9 mouse cellular contexts compared by ENCODE assay signal in genomic region chr13:63524608-63525570, GRCm38 (mm10). TPM values are rescaled to one million over a fixed set of nuclear protein-coding genes. Genes with fewer than 3 reads are reported as not detected.
DNase-seq lines count a peak whose midpoint lies in the region; ATAC-seq and TF ChIP-seq lines count a peak whose summit lies in the region.
"Had no signal": no experiment of that assay in that cellular context is flagged by ENCODE, and none has a peak within 500 bp of the region (broad histone marks: within the 10 kb centered on the region; RNA-seq: fewer than 3 reads in every experiment).

No protein-coding gene starts in this region.

- WGBS in forebrain, postnatal 0 days, result 33% methylated on average over 25 of the region's 25 CpGs
- WGBS in limb, embryonic 11.5 days, result 24% methylated on average over 25 of the region's 25 CpGs
- WGBS in heart, embryonic 11.5 days (ENCODE audit: insufficient replicate concordance), result 76% methylated on average over 25 of the region's 25 CpGs

- peak; percentile 30 for DNase-seq in kidney, postnatal 14 days
- no peak for DNase-seq in kidney, postnatal 36 days
- peak; percentile 51 for DNase-seq in cerebellum, adult 8-10 months
- DNase-seq in forebrain, postnatal 0 days, result peak; percentile 74
- DNase-seq in limb, embryonic 11.5 days (ENCODE audit: low spot score), result peak; percentile 62
- DNase-seq in gastrocnemius, postnatal 14 days, result no peak
- no peak for DNase-seq in heart, postnatal 36 days
- DNase-seq: thymus, postnatal 25 days had no signal

- no peak for TF ChIP-seq CTCF in forebrain, postnatal 0 days (IDR thresholded peaks at IDR 0.05; ENCODE audit: low read depth)

- H3K4me3 ChIP-seq in forebrain, postnatal 0 days (ENCODE audit: low read depth, low read length), result no peak overlapping the region
- no peak overlapping the region for H3K4me3 ChIP-seq in limb, embryonic 11.5 days (ENCODE audit: low read depth, low read length)
- H3K4me3 ChIP-seq in heart, embryonic 11.5 days (ENCODE audit: low read depth, low read length), result no peak overlapping the region

- H3K36me3 ChIP-seq in forebrain, postnatal 0 days (ENCODE audit: insufficient read depth), result peaks cover 36% of the 10 kb centered on the region
- H3K36me3 ChIP-seq in limb, embryonic 11.5 days (ENCODE audit: control insufficient read depth, insufficient read depth, low read length), result peaks cover 14% of the 10 kb centered on the region
- H3K36me3 ChIP-seq in heart, embryonic 11.5 days (ENCODE audit: control insufficient read depth, insufficient read depth, low read length), result peaks cover 20% of the 10 kb centered on the region

- H3K27ac ChIP-seq in forebrain, postnatal 0 days (ENCODE audit: low read depth, low read length), result no peak overlapping the region
- H3K27ac ChIP-seq in limb, embryonic 11.5 days (replicated peaks; ENCODE audit: low read depth, low read length), result peak overlapping the region; percentile 86
- no peak overlapping the region for H3K27ac ChIP-seq in heart, embryonic 11.5 days (ENCODE audit: low read depth, low read length)

- ATAC-seq in forebrain, postnatal 0 days, result peak; percentile 77
- ATAC-seq in limb, embryonic 11.5 days (ENCODE audit: insufficient number of reproducible peaks, low FRiP score, low TSS enrichment, low read depth), result peak; percentile 18; the same call in 1 of the 2 replicates
- ATAC-seq in heart, embryonic 11.5 days (replicated peaks; ENCODE audit: insufficient number of reproducible peaks, low FRiP score, low TSS enrichment), result no peak

- H3K9me3 ChIP-seq in forebrain, postnatal 0 days (ENCODE audit: low read length), result no peaks in the 10 kb centered on the region
- no peaks in the 10 kb centered on the region for H3K9me3 ChIP-seq in limb, embryonic 11.5 days (ENCODE audit: control insufficient read depth, low read length)
- H3K9me3 ChIP-seq in heart, embryonic 11.5 days (replicated peaks; ENCODE audit: control insufficient read depth, low read length), result no peaks in the 10 kb centered on the region

- H3K27me3 ChIP-seq in forebrain, postnatal 0 days (ENCODE audit: insufficient read depth, low read length), result no peaks in the 10 kb centered on the region
- H3K27me3 ChIP-seq in limb, embryonic 11.5 days (ENCODE audit: control insufficient read depth, insufficient read depth, low read length), result no peaks in the 10 kb centered on the region
- no peaks in the 10 kb centered on the region for H3K27me3 ChIP-seq in heart, embryonic 11.5 days (ENCODE audit: control insufficient read depth, insufficient read depth, low read length)

- H3K9ac ChIP-seq in forebrain, postnatal 0 days, result no peak overlapping the region
- H3K9ac ChIP-seq in limb, embryonic 11.5 days (ENCODE audit: low read length), result peak overlapping the region; percentile 27; the same call in 1 of the 2 replicates
- H3K9ac ChIP-seq in heart, embryonic 11.5 days (ENCODE audit: low read depth, low read length), result no peak overlapping the region

- peaks cover 6% of the 10 kb centered on the region; the same call in 1 of the 2 replicates for H3K4me1 ChIP-seq in forebrain, postnatal 0 days (ENCODE audit: insufficient read depth)
- peaks cover 70% of the 10 kb centered on the region for H3K4me1 ChIP-seq in limb, embryonic 11.5 days (ENCODE audit: control insufficient read depth, insufficient read depth, low read length)
- H3K4me1 ChIP-seq in heart, embryonic 11.5 days (ENCODE audit: control insufficient read depth, insufficient read depth, low read length), result peaks cover 12% of the 10 kb centered on the region

- intact Hi-C loops in gastrocnemius, postnatal 14 days (cut with DNase I; ENCODE audit: low total_unique reads), result no loop called here
- intact Hi-C loops in heart, postnatal 36 days (cut with DNase I), result no loop called here

- no peak overlapping the region for H3K4me2 ChIP-seq in forebrain, postnatal 0 days (ENCODE audit: low read depth)
- no peak overlapping the region for H3K4me2 ChIP-seq in limb, embryonic 11.5 days (ENCODE audit: low read depth, severe bottlenecking)
- no peak overlapping the region for H3K4me2 ChIP-seq in heart, embryonic 11.5 days

RNA-seq across cellular contexts. Expression of gene Fancc, which starts 27.8 kb away (rescaled TPM):
- 9.3 and 12.2 TPM in 2 replicates for total RNA-seq in forebrain, postnatal 0 days (2014; rRNA removed)
- 7.4 and 8.0 TPM in 2 replicates for polyA plus RNA-seq in forebrain, postnatal 0 days (2015; fragmentation: Nextera tagmentation; extraction: Ambion mirVana)
- polyA plus RNA-seq in limb, embryonic 11.5 days (2014; fragmentation: Nextera tagmentation; extraction: Ambion mirVana), result 24.9 and 25.5 TPM in 2 replicates
- 1 to 10 TPM; 3.3 to 3.7 TPM for total RNA-seq in gastrocnemius, postnatal 14 days (2021)
- polyA plus RNA-seq in heart, embryonic 11.5 days (2014; fragmentation: Nextera tagmentation; extraction: Ambion mirVana), result 12.3 and 15.6 TPM in 2 replicates
- total RNA-seq in heart, postnatal 36 days (2021), result 1 to 10 TPM; 3.5 to 6.7 TPM

RNA-seq across cellular contexts. Expression of gene Ptch1, which starts 48.5 kb away (rescaled TPM):
- total RNA-seq in forebrain, postnatal 0 days (2014; rRNA removed), result 11.7 and 26.5 TPM in 2 replicates
- 2.7 and 4.8 TPM in 2 replicates for polyA plus RNA-seq in forebrain, postnatal 0 days (2015; fragmentation: Nextera tagmentation; extraction: Ambion mirVana)
- polyA plus RNA-seq in limb, embryonic 11.5 days (2014; fragmentation: Nextera tagmentation; extraction: Ambion mirVana), result 25.6 and 27.4 TPM in 2 replicates
- 10 to 100 TPM; 10.3 to 15.2 TPM for total RNA-seq in gastrocnemius, postnatal 14 days (2021)
- 7.4 and 11.8 TPM in 2 replicates for polyA plus RNA-seq in heart, embryonic 11.5 days (2014; fragmentation: Nextera tagmentation; extraction: Ambion mirVana)
- total RNA-seq in heart, postnatal 36 days (2021), result 10 to 100 TPM; 17.5 to 18.5 TPM

Comparison
In these comparisons a context has a peak if more than half of its experiments do, and no peak if none do; other contexts are left out.
1. DNase-seq: peak in kidney, postnatal 14 days (single experiment), cerebellum, adult 8-10 months (single experiment), forebrain, postnatal 0 days (single experiment) and limb, embryonic 11.5 days (single experiment); none in kidney, postnatal 36 days (0 of 2), gastrocnemius, postnatal 14 days (single experiment) and heart, postnatal 36 days (0 of 2).